Mouse (Mus musculus): ENCODE measurements around the gene Cyb5r4. TPM values are rescaled to one million over a fixed set of nuclear protein-coding genes. Genes with fewer than 3 reads are reported as not detected.
A peak's percentile ranks its signal among the peaks of the same experiment; 100 is the strongest.
"Not testable (repeated sequence)": the region's sequence is repeated elsewhere in the genome, so short reads cannot be mapped to it uniquely, and the experiment has no call there.

The Cyb5r4 gene
- polyA plus RNA-seq (2014; fragmentation: Nextera tagmentation; extraction: Ambion mirVana): 105 and 110 TPM in 2 replicates

DNA sequence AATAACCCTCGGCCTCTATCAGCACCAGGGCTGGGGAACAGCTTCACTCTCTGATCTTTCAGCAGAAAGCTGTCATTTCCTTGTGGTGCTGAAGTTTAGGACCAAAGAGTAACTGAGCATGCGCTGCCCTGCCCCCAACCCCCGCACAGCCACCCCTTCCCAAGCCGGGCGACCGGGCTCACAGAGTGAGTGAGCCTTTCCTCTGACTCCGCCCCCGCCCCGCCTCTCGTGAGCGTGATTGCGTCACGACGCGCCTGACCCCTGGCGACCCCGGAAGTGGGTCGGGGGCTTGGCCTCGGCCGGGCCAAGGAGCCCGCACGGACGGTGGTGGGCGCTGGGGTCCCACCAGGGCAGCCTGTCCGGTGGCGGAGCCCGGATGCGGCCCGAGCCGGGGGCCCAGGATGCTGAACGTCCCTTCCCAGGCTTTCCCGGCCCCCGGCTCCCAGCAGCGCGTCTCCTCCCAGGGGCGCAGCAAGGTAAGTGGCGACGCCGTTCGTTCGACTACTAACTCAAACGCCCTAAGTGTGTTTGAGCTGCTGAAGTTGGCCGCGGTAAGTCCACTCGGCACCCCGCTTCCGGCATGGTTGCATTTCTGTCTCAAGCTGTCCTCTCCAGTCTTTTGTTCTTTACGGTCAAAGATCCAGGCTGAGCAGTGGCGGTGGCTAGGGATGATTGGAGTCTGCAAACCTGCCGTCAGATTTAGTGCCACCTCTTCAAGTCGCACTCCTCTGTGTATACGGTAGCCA is at the start of gene Cyb5r4:
Gene Cyb5r4, plus strand, starts transcription at position 237 of the 746 bp plus-strand sequence.
- H3K9ac ChIP-seq (ENCODE audit: low read length): peak within 1 kb of the TSS; percentile 77
- peak within 1 kb of the TSS; percentile 86 for H3K4me3 ChIP-seq (ENCODE audit: low read depth, low read length)
- H3K27ac ChIP-seq (ENCODE audit: low read depth, low read length): no peak within 1 kb of the TSS
- H3K27me3 ChIP-seq (ENCODE audit: control insufficient read depth, insufficient read depth, low read length): no peaks in the 10 kb centered on the region; the same call in 1 of the 2 replicates
- H3K4me1 ChIP-seq (replicated peaks; ENCODE audit: control insufficient read depth, insufficient read depth, low read length): no peaks in the 10 kb centered on the region
- under 1% methylated on average over 52 of the region's 52 CpGs for WGBS
- peak; percentile 99 for DNase-seq (ENCODE audit: low spot score)
- H3K4me2 ChIP-seq (ENCODE audit: low read depth, low read length, severe bottlenecking): peak within 1 kb of the TSS; percentile 72
- no peaks in the 10 kb centered on the region for H3K36me3 ChIP-seq (ENCODE audit: control insufficient read depth, insufficient read depth, low read length)
- peak; percentile 100 for ATAC-seq (replicated peaks; ENCODE audit: low FRiP score)
- no peaks in the 10 kb centered on the region for H3K9me3 ChIP-seq (ENCODE audit: control insufficient read depth, low read length)

DNA sequence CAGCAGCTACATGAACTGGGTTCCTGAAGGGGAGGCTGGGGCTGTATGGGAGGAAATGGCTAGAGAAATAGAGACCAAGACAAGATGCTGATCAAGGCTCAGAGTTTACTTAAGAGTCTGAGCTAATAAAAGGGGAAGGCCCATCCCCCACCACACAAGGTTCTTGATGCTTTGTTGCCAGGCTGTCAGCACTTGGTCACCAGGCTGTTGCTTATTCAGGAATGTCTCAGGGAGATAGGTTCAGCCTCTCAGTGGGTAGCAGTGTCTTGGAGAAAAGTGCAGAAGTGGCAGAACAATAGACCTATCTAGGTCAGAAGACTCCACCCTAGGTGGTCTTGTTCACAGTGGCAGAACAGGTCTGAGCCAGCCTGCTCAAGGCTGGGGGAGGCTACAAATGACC is 49.3 kb upstream of the Cyb5r4 start:
- not testable (repeated sequence) for H3K27me3 ChIP-seq (ENCODE audit: control insufficient read depth, insufficient read depth, low read length); H3K36me3 ChIP-seq (ENCODE audit: control insufficient read depth, insufficient read depth, low read length); ATAC-seq (replicated peaks; ENCODE audit: low FRiP score); H3K9ac ChIP-seq (ENCODE audit: low read length); H3K9me3 ChIP-seq (ENCODE audit: control insufficient read depth, low read length); H3K4me2 ChIP-seq (ENCODE audit: low read depth, low read length, severe bottlenecking); H3K4me3 ChIP-seq (ENCODE audit: low read depth, low read length); DNase-seq (ENCODE audit: low spot score); H3K27ac ChIP-seq (ENCODE audit: low read depth, low read length); H3K4me1 ChIP-seq (replicated peaks; ENCODE audit: control insufficient read depth, insufficient read depth, low read length)

DNA sequence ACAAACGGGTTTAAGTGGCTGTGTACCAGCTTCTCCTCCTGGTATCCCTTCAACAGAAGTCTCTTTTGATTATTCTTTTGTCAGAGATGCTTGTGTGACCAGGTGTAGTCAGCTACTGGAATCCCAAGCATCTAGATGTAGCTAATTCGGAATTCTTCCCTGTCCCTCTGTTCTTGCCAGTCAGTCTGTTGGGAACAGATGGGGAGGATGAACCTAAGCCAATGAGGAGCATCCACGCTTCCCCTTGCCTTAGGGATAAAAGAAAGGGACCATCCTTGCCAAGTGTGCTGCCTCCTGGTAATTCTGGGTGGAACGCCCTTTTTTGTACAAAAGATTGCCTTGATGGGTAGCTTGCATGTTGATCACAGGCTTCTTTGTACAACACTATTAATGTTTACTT is 48.3 kb upstream of the Cyb5r4 start:
- Histone ChIP-seq H3K27ac (ENCODE audit: low read depth, low read length) (no peak overlapping the region), H3K9ac (ENCODE audit: low read length) (no peak overlapping the region), H3K27me3 (ENCODE audit: control insufficient read depth, insufficient read depth, low read length) (no peaks in the 10 kb centered on the region), H3K4me3 (ENCODE audit: low read depth, low read length) (no peak overlapping the region), H3K9me3 (ENCODE audit: control insufficient read depth, low read length) (no peaks in the 10 kb centered on the region), H3K4me1 (replicated peaks; ENCODE audit: control insufficient read depth, insufficient read depth, low read length) (no peaks in the 10 kb centered on the region), H3K4me2 (ENCODE audit: low read depth, low read length, severe bottlenecking) (no peak overlapping the region), H3K36me3 (ENCODE audit: control insufficient read depth, insufficient read depth, low read length) (no peaks in the 10 kb centered on the region)
- no peak for ATAC-seq (replicated peaks; ENCODE audit: low FRiP score)
- 69% methylated on average over 4 of the region's 4 CpGs for WGBS
- DNase-seq (ENCODE audit: low spot score): no peak

DNA sequence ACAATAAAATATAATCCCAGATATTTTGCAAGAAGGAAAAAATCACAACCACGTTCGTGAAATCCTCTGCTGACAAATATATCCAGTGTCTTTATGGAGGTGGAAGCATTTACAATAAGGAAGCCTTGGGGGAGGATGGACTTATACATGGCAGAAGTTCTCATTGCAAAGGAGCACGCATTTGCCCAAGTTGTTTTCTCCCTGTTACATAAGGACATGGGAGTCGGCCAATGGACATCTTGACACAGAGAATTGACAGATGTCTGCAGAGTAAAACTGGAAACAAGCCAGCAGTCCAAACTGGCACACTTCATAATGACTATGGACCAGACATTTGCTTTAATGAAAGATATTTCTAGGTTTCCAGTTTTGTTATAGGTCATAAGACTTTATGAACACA is 44.9 kb upstream of the Cyb5r4 start:
- Histone ChIP-seq H3K4me3 (ENCODE audit: low read depth, low read length) (no peak overlapping the region), H3K27me3 (ENCODE audit: control insufficient read depth, insufficient read depth, low read length) (no peaks in the 10 kb centered on the region), H3K4me2 (ENCODE audit: low read depth, low read length, severe bottlenecking) (no peak overlapping the region), H3K9ac (ENCODE audit: low read length) (no peak overlapping the region), H3K36me3 (ENCODE audit: control insufficient read depth, insufficient read depth, low read length) (no peaks in the 10 kb centered on the region), H3K4me1 (replicated peaks; ENCODE audit: control insufficient read depth, insufficient read depth, low read length) (no peaks in the 10 kb centered on the region), H3K9me3 (ENCODE audit: control insufficient read depth, low read length) (no peaks in the 10 kb centered on the region), H3K27ac (ENCODE audit: low read depth, low read length) (no peak overlapping the region)
- 88% methylated on average over 4 of the region's 4 CpGs for WGBS
- no peak for DNase-seq (ENCODE audit: low spot score)
- no peak for ATAC-seq (replicated peaks; ENCODE audit: low FRiP score)

DNA sequence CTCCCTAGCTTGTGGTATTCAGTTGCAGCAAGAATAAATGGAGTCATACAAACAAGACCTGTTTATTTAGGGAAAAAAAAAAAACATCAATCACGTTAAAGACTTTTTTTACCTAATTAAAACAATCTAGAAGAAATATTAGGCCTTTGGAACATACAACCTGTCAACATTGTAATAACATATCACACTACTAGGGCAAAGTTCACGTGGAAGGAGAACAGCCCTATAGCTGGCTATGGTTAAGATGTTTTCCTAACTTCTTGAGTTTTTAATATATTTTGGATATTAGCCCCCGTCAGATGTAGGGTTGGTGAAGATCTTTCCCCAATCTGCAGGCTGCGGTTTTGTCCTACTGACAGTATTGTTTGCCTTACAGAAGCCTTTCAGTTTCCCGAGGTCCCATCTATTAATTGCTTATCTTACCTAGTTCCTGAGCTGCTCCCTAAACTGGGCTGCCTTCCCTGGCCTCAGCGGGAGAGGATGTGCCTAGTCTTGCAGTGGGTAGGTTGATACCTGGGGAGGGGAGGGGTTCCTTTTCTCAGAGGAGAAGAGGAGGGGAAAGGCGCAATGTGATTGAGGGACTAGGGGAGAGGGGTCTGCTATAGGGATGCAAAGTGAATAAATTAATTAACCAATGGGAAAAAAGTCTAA is 43.4 kb upstream of the Cyb5r4 start:
- no peak for ATAC-seq (replicated peaks; ENCODE audit: low FRiP score)
- H3K36me3 ChIP-seq (ENCODE audit: control insufficient read depth, insufficient read depth, low read length): no peaks in the 10 kb centered on the region
- no peak overlapping the region for H3K4me2 ChIP-seq (ENCODE audit: low read depth, low read length, severe bottlenecking)
- 72% methylated on average over 7 of the region's 7 CpGs for WGBS
- H3K9me3 ChIP-seq (ENCODE audit: control insufficient read depth, low read length): no peaks in the 10 kb centered on the region
- DNase-seq (ENCODE audit: low spot score): no peak
- H3K27me3 ChIP-seq (ENCODE audit: control insufficient read depth, insufficient read depth, low read length): no peaks in the 10 kb centered on the region
- H3K9ac ChIP-seq (ENCODE audit: low read length): no peak overlapping the region
- no peaks in the 10 kb centered on the region for H3K4me1 ChIP-seq (replicated peaks; ENCODE audit: control insufficient read depth, insufficient read depth, low read length)
- H3K4me3 ChIP-seq (ENCODE audit: low read depth, low read length): no peak overlapping the region
- H3K27ac ChIP-seq (ENCODE audit: low read depth, low read length): no peak overlapping the region

DNA sequence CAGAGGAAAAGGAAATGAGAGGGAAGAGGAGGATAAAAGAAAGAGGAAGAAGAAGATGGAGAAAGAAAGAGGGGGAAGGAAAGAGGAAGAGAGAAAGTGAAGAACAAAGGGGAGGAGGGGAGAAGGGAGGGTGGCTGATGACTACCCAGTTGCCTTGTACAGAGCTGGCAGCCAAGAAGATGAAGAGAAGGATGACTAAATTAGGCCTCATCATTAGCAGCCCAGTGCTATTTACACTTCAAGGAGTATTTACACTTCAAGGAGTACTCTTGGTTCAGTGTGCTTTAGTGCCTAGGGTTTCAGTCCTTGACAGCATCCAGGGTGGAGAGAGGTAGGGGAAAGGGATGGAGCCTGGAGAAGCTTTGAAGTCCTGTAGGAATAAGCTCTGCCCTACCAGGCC is 41.8 kb upstream of the Cyb5r4 start:
- Histone ChIP-seq H3K4me2 (ENCODE audit: low read depth, low read length, severe bottlenecking) (no peak overlapping the region), H3K4me1 (replicated peaks; ENCODE audit: control insufficient read depth, insufficient read depth, low read length) (no peaks in the 10 kb centered on the region), H3K27me3 (ENCODE audit: control insufficient read depth, insufficient read depth, low read length) (no peaks in the 10 kb centered on the region), H3K9ac (ENCODE audit: low read length) (no peak overlapping the region), H3K9me3 (ENCODE audit: control insufficient read depth, low read length) (no peaks in the 10 kb centered on the region), H3K27ac (ENCODE audit: low read depth, low read length) (no peak overlapping the region), H3K36me3 (ENCODE audit: control insufficient read depth, insufficient read depth, low read length) (no peaks in the 10 kb centered on the region), H3K4me3 (ENCODE audit: low read depth, low read length) (no peak overlapping the region)
- no peak for ATAC-seq (replicated peaks; ENCODE audit: low FRiP score)
- DNase-seq (ENCODE audit: low spot score): no peak

DNA sequence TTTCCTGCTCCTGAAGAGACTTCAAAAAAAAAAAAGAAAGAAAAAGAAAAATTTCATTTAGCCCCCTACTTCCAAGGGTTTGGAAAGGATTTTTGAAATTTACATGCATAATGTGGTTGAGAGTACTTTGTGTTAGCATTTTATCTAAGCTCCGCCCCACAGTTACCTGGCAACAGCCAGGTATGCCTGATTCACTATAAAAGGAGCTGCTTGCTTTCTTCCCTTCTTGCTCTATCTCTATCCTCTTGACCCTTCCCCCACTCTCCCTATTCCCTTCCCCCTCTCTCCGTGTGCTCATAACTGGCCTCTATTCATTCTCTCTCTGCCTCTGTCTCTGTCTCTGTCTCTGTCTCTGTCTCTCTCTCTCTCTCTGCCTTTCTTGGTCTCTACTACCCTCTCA is 40.9 kb upstream of the Cyb5r4 start:
- no peak overlapping the region for H3K4me3 ChIP-seq (ENCODE audit: low read depth, low read length)
- no peak overlapping the region for H3K4me2 ChIP-seq (ENCODE audit: low read depth, low read length, severe bottlenecking)
- no peak overlapping the region for H3K9ac ChIP-seq (ENCODE audit: low read length)
- no peak overlapping the region for H3K27ac ChIP-seq (ENCODE audit: low read depth, low read length)
- DNase-seq (ENCODE audit: low spot score): no peak
- H3K36me3 ChIP-seq (ENCODE audit: control insufficient read depth, insufficient read depth, low read length): no peaks in the 10 kb centered on the region
- no peaks in the 10 kb centered on the region for H3K27me3 ChIP-seq (ENCODE audit: control insufficient read depth, insufficient read depth, low read length)
- no peak for ATAC-seq (replicated peaks; ENCODE audit: low FRiP score)
- H3K9me3 ChIP-seq (ENCODE audit: control insufficient read depth, low read length): no peaks in the 10 kb centered on the region
- no peaks in the 10 kb centered on the region for H3K4me1 ChIP-seq (replicated peaks; ENCODE audit: control insufficient read depth, insufficient read depth, low read length)
- WGBS: 52% methylated on average over 2 of the region's 2 CpGs

DNA sequence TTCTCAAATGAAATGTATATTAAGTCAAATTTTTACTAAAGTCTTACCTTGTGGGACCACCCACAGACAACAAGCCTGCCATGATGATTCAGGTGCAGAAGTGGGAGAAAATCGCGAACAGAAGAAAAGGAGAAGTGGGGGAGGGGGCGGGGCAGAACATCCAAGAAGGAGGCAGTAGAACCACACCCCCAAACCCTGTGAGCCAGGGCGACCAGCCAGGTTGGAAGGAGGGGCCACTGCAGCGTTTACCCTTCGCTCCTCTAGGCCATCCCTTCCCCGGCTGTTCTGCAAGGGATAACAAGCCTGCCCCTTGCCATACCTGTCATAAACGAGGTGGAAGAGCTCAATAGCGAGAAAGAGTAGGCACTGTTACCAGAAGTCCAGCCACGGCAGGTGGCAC is 40.3 kb upstream of the Cyb5r4 start:
- ATAC-seq (replicated peaks; ENCODE audit: low FRiP score): 0 out of 2 replicates have a peak, but pooled peaks have one; percentile 12
- Histone ChIP-seq H3K36me3 (ENCODE audit: control insufficient read depth, insufficient read depth, low read length) (no peaks in the 10 kb centered on the region), H3K9ac (ENCODE audit: low read length) (no peak overlapping the region), H3K4me3 (ENCODE audit: low read depth, low read length) (no peak overlapping the region), H3K4me2 (ENCODE audit: low read depth, low read length, severe bottlenecking) (no peak overlapping the region), H3K27ac (ENCODE audit: low read depth, low read length) (no peak overlapping the region), H3K9me3 (ENCODE audit: control insufficient read depth, low read length) (no peaks in the 10 kb centered on the region), H3K27me3 (ENCODE audit: control insufficient read depth, insufficient read depth, low read length) (no peaks in the 10 kb centered on the region), H3K4me1 (replicated peaks; ENCODE audit: control insufficient read depth, insufficient read depth, low read length) (no peaks in the 10 kb centered on the region)
- DNase-seq (ENCODE audit: low spot score): no peak
- 21% methylated on average over 10 of the region's 10 CpGs for WGBS

DNA sequence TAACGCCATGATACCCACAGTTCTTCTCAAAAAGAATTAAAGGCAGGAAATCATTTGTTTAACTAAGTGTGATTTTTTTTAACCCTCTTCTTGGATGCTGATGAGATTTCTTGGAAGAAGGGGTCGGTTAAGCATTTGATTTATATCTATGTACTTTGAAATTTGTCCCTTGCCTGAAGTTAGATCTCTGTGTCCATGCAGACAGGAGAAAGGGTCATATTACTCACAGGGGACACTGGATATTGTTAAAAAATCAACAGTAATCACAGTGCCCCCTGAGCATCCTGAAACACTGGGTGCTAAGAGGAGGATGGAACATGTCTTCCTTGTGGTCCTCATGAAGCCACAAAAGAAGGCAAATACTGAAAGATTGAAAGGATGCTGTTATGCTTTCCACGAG is 37.2 kb upstream of the Cyb5r4 start:
- Histone ChIP-seq H3K9me3 (ENCODE audit: control insufficient read depth, low read length) (no peaks in the 10 kb centered on the region), H3K4me1 (replicated peaks; ENCODE audit: control insufficient read depth, insufficient read depth, low read length) (no peaks in the 10 kb centered on the region), H3K4me3 (ENCODE audit: low read depth, low read length) (no peak overlapping the region), H3K4me2 (ENCODE audit: low read depth, low read length, severe bottlenecking) (no peak overlapping the region), H3K9ac (ENCODE audit: low read length) (no peak overlapping the region), H3K27ac (ENCODE audit: low read depth, low read length) (no peak overlapping the region), H3K27me3 (ENCODE audit: control insufficient read depth, insufficient read depth, low read length) (no peaks in the 10 kb centered on the region), H3K36me3 (ENCODE audit: control insufficient read depth, insufficient read depth, low read length) (no peaks in the 10 kb centered on the region)
- WGBS: 85% methylated on average over 3 of the region's 3 CpGs
- no peak for DNase-seq (ENCODE audit: low spot score)
- no peak for ATAC-seq (replicated peaks; ENCODE audit: low FRiP score)

Measured in forebrain, embryonic 11.5 days (tissue).